Mouse (Mus musculus) embryonic facial prominence, embryonic 12.5 days (tissue): Measurements from ENCODE around the gene Dsp. TPM values are rescaled to one million over a fixed set of nuclear protein-coding genes. Genes with fewer than 3 reads are reported as not detected.

Source experiments
- ATAC-seq: fragments of 200-750 bp; cut with Nextera tagmentation; 2 replicates; pipeline ENCODE4 v1.8.0; 2017; ENCODE audit not compliant: insufficient number of reproducible peaks, insufficient read depth, low FRiP score, low TSS enrichment
- H3K27ac ChIP-seq: fragments of 300-500 bp; sonication (generic); 2 replicates; pipeline ENCODE4 v1.5.1; 2016; ENCODE audit warnings: mild to moderate bottlenecking
- H3K27me3 ChIP-seq: fragments of 300-500 bp; sonication (generic); 2 replicates; pipeline ENCODE4 v1.6.1; 2016; ENCODE audit warnings: mild to moderate bottlenecking, moderate library complexity
- H3K36me3 ChIP-seq: fragments of 300-500 bp; sonication (generic); 2 replicates; pipeline ENCODE4 v1.6.1; 2016; ENCODE audit warnings: mild to moderate bottlenecking
- H3K4me1 ChIP-seq: fragments of 300-500 bp; sonication (generic); 2 replicates; pipeline ENCODE4 v1.6.1; 2016
- H3K4me2 ChIP-seq: fragments of 300-500 bp; sonication (generic); replicated peaks from 2 replicates; pipeline ENCODE4 v1.6.1; 2016; ENCODE audit warnings: mild to moderate bottlenecking, moderate library complexity
- H3K4me3 ChIP-seq: fragments of 300-500 bp; sonication (generic); 2 replicates; pipeline ENCODE4 v1.5.1; 2016; ENCODE audit warnings: mild to moderate bottlenecking
- H3K9ac ChIP-seq: fragments of 300-500 bp; sonication (generic); 2 replicates; pipeline ENCODE4 v1.6.1; 2016; ENCODE audit warnings: mild to moderate bottlenecking, moderate library complexity
- H3K9me3 ChIP-seq: fragments of 300-500 bp; sonication (generic); 2 replicates; pipeline ENCODE4 v1.6.1; 2016; ENCODE audit warnings: mild to moderate bottlenecking, moderate library complexity
- WGBS: fragments of 180-500 bp; shearing (Covaris S2); methylation state at CpG from one replicate; pipeline ENCODE4 v1.1.7; 2016; 5-methylcytosine and 5-hydroxymethylcytosine counted together
- polyA plus RNA-seq: library from polyadenylated mRNA; unstranded; fragments of >200 nt; fragmentation: Nextera tagmentation; extraction: Ambion mirVana; gene quantifications from 2 replicates; pipeline ENCODE4 v1.2.1, GENCODE M21; 2016

The Dsp gene
- polyA plus RNA-seq, 1 experiment from 2014 or later, result 7.2 TPM

DNA sequence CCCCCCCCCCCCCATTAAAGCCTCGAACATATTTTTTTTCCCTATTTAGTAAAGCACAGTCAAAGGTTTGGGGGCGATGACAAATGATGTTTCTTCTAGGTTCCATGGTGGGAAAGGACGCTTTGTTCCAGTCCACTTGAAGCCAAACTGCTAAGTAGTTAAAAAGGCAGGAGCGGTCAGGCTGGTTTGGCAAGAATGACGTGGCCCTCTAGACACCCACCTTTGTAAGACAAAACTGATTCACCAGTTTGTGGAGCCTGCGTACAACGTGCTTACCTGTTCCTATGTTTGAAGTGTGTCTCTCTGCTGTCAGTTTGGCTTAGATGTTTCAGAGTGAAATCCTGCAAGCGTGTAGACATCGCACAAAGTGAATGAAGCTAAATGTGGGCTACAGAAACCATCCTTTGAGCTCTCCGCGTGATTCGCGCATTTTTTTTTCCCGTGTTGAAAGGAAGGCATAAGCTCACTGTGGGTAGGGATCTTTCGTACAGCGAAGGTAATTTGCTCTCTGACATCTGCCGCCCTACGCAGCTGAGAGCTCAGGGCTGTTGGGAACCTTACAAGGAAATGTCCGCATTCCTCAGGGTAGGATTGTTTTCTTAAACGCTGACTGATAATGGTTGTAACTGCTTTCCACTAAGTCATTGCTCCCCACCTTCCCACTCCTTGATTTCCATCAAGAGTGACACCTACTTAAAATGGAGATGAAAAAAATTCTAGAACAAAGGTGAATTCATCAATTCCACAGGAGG lies 6.0 kb upstream of the Dsp start:
- Histone ChIP-seq H3K9ac (no peak overlapping the region), H3K4me1 (no peaks in the 10 kb centered on the region), H3K4me3 (peak overlapping the region; percentile 5; the same call in 1 of the 2 replicates), H3K27me3 (peaks cover 17% of the 10 kb centered on the region; the same call in 1 of the 2 replicates), H3K9me3 (no peaks in the 10 kb centered on the region), H3K36me3 (no peaks in the 10 kb centered on the region), H3K4me2 (peak overlapping the region; percentile 38), H3K27ac (no peak overlapping the region)
- 8% methylated on average over 20 of the region's 20 CpGs for WGBS
- ATAC-seq, result no peak

DNA sequence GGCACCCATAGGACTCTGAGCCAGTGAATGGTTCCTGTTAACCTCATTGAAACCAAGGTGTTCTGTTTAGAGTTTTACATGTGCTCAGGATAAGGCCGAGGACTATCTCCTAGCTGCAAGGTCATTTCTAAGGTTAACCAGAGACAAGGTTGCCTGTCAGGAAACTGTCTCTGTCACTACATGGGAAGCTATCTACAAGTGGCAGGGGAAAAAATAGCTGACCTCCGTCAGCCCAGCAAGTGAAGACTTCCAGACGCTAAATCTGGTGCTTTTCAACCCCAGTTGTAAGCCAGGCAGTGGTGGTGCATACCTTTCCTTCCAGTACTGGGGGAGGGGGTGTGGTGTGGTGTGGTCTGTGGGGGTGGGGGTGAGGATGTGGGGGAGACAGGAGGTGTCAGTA lies 2.7 kb upstream of the Dsp start:
- H3K27me3 ChIP-seq, result peaks cover 42% of the 10 kb centered on the region
- H3K9me3 ChIP-seq, result no peaks in the 10 kb centered on the region
- 54% methylated on average over 3 of the region's 3 CpGs for WGBS
- H3K36me3 ChIP-seq, result no peaks in the 10 kb centered on the region
- peaks cover 13% of the 10 kb centered on the region for H3K4me1 ChIP-seq
- no peak overlapping the region for H3K27ac ChIP-seq
- no peak overlapping the region for H3K9ac ChIP-seq
- no peak overlapping the region for H3K4me2 ChIP-seq
- no peak overlapping the region for H3K4me3 ChIP-seq
- ATAC-seq, result no peak

DNA sequence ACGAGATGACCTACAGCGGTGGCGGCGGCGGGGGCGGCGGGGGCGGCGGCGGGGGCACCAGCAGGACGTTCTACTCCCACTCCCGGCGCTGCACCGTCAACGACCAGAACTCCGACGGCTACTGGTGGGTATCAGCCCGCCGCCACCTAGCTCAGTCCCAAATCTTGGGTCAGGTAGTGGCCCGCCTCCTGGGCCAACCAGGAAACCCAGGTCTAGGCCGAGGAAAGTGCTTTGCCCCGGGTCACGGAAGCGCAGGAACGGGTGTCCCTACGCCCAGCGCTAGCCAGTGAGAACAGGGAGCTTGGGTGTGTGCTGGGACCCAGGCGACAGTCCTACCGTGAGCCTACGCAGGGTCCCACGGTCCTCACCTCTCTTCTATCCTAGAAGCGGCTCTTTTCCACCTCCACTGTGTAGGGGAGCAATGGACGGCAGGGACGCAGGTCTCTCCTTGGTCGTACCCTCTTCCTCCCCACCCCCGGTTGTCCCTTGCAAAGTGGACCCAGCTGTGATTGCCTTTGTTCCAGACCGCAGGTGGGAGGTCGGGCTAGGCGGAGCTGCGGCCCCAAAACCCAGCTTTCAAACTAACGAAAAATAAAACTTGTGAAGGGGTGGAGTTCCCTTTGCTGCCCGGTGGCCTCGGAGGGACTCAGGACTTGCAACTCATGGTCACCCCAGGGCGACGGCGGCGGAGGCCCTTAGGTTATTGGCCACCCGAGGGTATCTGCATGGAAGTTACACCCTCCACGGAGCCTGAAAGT lies 756 bp downstream of the Dsp start:
- Histone ChIP-seq H3K4me3 (peak overlapping the region; percentile 48), H3K9me3 (no peaks in the 10 kb centered on the region), H3K9ac (peak overlapping the region; percentile 49), H3K4me1 (peaks cover 13% of the 10 kb centered on the region), H3K4me2 (peak overlapping the region; percentile 81), H3K27me3 (peaks cover 54% of the 10 kb centered on the region), H3K36me3 (no peaks in the 10 kb centered on the region), H3K27ac (no peak overlapping the region)
- WGBS, result under 1% methylated on average over 45 of the region's 49 CpGs
- ATAC-seq, result peak; percentile 71

DNA sequence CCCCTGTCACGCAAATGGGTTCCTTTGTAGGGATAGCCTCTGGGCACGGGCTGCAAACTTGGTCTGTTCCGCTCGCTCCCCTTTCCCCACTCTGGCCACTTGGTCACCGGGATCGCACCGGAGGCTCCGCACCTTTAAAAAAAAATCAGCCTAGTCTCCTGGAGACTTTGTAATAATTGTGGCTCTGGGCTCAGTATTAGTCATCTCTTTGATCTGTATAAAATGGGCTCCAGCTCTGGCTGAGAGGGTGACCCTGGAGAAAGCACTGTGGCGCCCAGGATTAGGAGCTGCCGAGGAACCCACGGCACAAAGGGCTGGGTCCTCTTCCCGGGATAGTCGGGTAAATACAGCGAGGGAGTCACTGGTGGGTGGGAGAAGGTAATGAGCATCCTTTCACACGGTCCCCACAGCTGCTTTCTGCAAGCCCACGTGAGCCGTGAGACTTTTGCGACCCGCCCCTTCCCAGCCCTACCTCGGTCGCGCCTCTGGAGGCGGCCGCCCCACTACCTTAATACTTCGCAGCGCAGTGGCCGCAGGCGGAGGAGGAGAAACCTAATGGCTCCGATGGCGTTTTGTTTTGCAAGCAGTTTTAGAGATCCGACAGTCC lies 1.4 kb downstream of the Dsp start:
- WGBS, result under 1% methylated on average over 31 of the region's 31 CpGs
- Histone ChIP-seq H3K9me3 (no peaks in the 10 kb centered on the region), H3K4me1 (peaks cover 13% of the 10 kb centered on the region), H3K36me3 (no peaks in the 10 kb centered on the region), H3K4me3 (peak overlapping the region; percentile 48), H3K4me2 (peak overlapping the region; percentile 81), H3K9ac (peak overlapping the region; percentile 49), H3K27ac (no peak overlapping the region), H3K27me3 (peaks cover 56% of the 10 kb centered on the region)
- no peak for ATAC-seq

DNA sequence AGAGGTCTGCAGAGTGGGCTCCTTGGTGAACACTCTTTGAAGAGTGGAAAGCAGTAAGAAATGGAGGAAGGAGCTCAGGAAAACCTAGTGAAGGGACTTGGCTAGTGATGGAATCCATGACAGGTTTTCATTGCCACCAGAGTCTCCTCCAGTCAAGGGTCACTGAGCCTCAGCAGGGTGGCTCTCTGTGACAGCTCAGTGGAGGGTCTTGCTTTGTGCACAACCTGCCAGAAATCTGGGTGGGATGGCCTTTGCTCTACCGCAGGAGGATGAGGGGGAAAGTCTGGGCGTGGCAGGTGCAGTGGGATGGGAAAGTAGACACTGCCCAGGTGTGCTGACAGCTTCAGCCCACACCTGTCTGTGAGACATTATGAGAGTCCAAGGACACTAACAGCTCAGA lies 4.4 kb downstream of the Dsp start:
- Histone ChIP-seq H3K27me3 (peaks cover 44% of the 10 kb centered on the region), H3K4me1 (peaks cover 13% of the 10 kb centered on the region), H3K4me2 (no peak overlapping the region), H3K36me3 (no peaks in the 10 kb centered on the region), H3K9me3 (no peaks in the 10 kb centered on the region), H3K27ac (no peak overlapping the region), H3K4me3 (no peak overlapping the region), H3K9ac (no peak overlapping the region)
- 3% methylated on average over 2 of the region's 2 CpGs for WGBS
- no peak for ATAC-seq

DNA sequence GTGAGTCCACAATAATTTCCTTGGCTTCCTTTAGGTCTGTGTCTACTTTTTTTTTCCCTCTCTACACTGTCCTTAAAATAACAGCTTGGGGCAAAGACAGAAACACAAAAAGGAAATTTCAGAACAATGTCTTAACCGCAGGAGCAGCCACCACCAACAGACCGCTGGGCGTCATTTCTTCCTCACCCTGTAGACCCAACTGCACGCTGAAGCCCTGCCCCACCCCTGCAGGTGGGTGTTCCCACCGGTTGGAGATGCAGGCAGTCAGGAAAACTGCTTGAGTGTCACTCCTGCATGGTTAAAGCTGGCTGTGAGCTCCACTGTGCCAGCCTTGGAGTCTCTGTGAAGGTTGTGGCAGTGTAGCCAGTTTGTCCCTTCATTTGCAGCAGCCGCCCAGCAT lies 6.5 kb downstream of the Dsp start:
- Histone ChIP-seq H3K9ac (no peak overlapping the region), H3K27me3 (peaks cover 26% of the 10 kb centered on the region), H3K4me3 (no peak overlapping the region), H3K27ac (no peak overlapping the region), H3K36me3 (no peaks in the 10 kb centered on the region), H3K9me3 (no peaks in the 10 kb centered on the region), H3K4me1 (peaks cover under 1% of the 10 kb centered on the region; the same call in 1 of the 2 replicates), H3K4me2 (no peak overlapping the region)
- WGBS, result 23% methylated on average over 6 of the region's 6 CpGs
- no peak for ATAC-seq

DNA sequence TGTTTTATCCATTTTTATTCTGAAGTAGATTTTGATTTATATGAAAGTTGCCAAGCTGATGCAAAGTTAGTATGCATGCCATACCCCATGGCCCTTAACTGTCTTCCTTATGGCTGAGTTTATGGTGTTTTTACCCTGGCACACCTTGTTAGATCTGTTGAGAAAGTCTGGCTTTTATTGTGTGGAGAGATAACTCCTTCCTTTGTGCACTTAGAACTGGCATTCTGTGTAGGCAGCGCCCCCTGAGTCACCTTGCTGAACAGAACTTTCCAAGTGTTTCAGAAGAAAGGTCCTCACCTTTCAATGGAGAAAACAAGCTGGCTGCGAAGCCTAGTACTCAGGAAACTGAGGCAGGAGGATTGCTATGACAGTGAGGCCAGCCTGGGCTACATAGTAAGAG lies 10.9 kb downstream of the Dsp start:
- H3K4me3 ChIP-seq, result no peak overlapping the region
- no peak overlapping the region for H3K27ac ChIP-seq
- H3K9ac ChIP-seq, result no peak overlapping the region
- H3K36me3 ChIP-seq, result no peaks in the 10 kb centered on the region
- ATAC-seq, result no peak
- 75% methylated on average over 2 of the region's 2 CpGs for WGBS
- H3K4me1 ChIP-seq, result no peaks in the 10 kb centered on the region
- peaks cover 9% of the 10 kb centered on the region for H3K27me3 ChIP-seq
- no peaks in the 10 kb centered on the region for H3K9me3 ChIP-seq
- no peak overlapping the region for H3K4me2 ChIP-seq

DNA sequence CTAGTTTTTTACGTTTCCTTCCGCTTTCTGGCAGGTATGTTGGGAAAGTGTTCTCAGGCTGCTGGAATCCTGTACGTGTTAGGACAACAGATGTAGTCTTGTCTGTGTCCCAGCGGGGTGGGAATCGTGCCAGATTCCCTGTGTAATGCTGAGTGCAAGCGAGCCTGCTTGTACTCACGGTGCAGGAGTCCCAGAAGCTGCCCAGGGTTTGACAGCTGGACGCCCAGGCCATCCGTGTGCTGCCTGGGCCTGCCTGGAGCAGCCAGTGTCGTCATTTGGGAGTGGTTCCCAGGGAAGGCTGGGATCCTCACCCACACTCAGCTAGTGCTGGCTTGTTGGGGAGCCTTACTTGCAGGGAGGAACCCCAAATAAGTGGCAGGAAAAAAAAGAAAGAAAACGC lies 11.6 kb downstream of the Dsp start:
- no peaks in the 10 kb centered on the region for H3K9me3 ChIP-seq
- peaks cover 7% of the 10 kb centered on the region for H3K27me3 ChIP-seq
- WGBS, result 45% methylated on average over 11 of the region's 11 CpGs
- no peak overlapping the region for H3K9ac ChIP-seq
- H3K4me1 ChIP-seq, result no peaks in the 10 kb centered on the region
- no peak overlapping the region for H3K27ac ChIP-seq
- H3K36me3 ChIP-seq, result no peaks in the 10 kb centered on the region
- no peak overlapping the region for H3K4me3 ChIP-seq
- no peak overlapping the region for H3K4me2 ChIP-seq
- no peak for ATAC-seq

DNA sequence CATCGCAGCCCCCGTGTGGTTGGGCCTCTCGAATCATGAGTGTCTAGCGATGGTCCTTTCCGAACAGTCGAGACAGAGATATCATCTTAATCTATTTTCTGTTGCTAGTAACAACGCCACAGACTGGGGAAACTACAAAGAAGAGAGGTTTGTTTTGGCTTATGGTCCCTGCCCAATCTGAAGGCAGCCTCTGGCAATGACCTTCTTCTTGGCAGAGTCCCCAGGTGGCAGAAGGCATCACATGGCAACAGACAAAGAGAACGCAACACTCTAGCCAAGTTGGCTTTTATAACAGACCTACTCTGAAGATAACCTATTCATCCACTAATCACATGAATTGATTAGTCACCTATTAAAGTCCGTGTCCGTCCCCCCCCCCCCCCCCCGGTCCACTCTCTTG lies 13.8 kb downstream of the Dsp start:
- ATAC-seq, result no peak
- 90% methylated on average over 11 of the region's 11 CpGs for WGBS

DNA sequence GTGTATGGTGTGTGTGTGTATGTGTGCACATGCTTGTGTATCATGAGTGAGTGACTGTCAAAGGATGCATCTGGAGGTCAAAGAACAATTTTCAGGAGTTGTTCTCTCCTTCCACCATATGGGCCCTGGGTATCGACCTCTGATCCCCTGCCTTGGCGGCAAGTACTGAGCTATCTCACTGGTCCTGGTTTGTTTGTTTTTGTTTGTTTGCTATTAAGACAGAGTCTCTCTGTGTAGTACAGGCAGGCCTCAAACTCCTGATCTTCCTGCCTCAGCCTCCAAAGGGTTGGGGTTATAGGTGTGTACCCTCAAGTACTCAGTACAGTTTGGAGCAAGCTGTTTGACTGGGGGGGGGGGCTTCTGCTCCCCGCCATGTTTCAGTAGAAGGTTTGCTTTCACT lies 16.0 kb downstream of the Dsp start:
- Histone ChIP-seq H3K9ac (no peak overlapping the region), H3K27ac (no peak overlapping the region), H3K9me3 (no peaks in the 10 kb centered on the region), H3K27me3 (no peaks in the 10 kb centered on the region), H3K4me3 (no peak overlapping the region), H3K4me1 (0 out of 2 replicates have a peak, but pooled peaks cover 3% of the 10 kb centered on the region), H3K4me2 (no peak overlapping the region), H3K36me3 (no peaks in the 10 kb centered on the region)
- 77% methylated on average over 3 of the region's 3 CpGs for WGBS
- no peak for ATAC-seq

More for the DNA sequence above, 13.8 kb downstream of the Dsp start:
- Histone ChIP-seq H3K36me3 (no peaks in the 10 kb centered on the region), H3K27me3 (no peaks in the 10 kb centered on the region), H3K4me3 (no peak overlapping the region), H3K9me3 (no peaks in the 10 kb centered on the region), H3K9ac (no peak overlapping the region), H3K27ac (no peak overlapping the region), H3K4me1 (no peaks in the 10 kb centered on the region), H3K4me2 (no peak overlapping the region)

DNA sequence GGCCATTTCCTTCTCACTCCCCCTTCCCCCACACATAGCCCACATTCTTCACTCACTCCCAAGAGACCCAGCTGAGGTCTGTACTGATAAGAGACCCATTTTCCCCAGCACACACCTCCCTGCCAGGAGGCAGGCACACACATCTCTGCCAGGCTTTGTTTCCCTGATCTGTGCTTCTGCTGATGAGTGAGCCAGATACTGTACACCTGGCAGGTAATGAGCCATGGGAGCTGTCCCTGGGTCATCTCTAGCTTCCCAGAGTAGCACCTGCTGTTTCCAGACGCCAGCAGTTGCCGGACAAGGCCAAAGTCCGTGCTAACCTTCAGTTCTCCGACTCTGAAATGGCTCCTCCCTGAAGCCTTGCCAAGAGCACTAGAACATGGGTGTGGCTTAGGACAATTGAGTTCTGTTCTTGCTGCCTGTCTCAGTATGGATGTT lies 19.6 kb downstream of the Dsp start:
- Histone ChIP-seq H3K9ac (no peak overlapping the region), H3K27ac (no peak overlapping the region), H3K4me1 (0 out of 2 replicates have a peak, but pooled peaks cover 3% of the 10 kb centered on the region), H3K36me3 (no peaks in the 10 kb centered on the region), H3K4me3 (no peak overlapping the region), H3K4me2 (no peak overlapping the region), H3K27me3 (no peaks in the 10 kb centered on the region), H3K9me3 (no peaks in the 10 kb centered on the region)
- no peak for ATAC-seq
- 44% methylated on average over 4 of the region's 4 CpGs for WGBS
